Mouse (Mus musculus) stomach, postnatal 0 days (tissue): ENCODE results near the gene Ssu2.

Source experiments
- CTCF ChIP-seq: IDR thresholded peaks from 2 replicates; pipeline ENCODE4 v1.5.1; 2016; ENCODE audit warnings: antibody characterized with exemption, low read depth, mild to moderate bottlenecking, moderate library complexity
- EP300 ChIP-seq: optimal IDR thresholded peaks from 2 replicates; pipeline ENCODE3; 2016; ENCODE audit warnings: antibody characterized with exemption

DNA sequence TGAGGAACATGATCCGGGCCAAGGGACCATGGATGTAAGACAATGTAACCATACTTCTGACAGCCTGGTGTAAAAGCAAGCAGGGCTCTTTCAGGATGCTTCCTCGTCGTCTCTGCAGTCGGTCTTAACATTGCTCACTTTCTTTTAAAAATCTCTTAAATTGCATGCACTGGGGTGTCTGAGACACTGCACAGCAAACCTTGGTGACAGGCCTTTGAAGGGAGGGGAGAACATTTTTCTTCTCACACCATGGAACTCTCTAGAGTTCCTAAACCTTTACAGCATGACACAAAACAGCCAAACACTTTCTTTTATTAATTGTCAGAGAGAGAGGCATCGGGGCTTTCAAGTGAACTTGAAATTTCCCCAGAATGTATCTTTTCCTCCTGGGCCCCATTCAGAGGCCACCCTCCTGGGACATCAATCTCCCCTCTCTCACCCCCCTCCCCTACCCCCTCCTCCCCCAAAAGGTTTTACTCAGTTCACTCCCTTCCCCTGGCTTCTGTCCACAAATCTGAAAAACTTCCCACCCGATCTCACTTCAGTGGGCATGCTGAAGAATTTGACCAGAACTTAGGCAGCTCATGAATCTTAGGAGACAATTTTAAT lies 78.4 kb downstream of the Ssu2 start:
- TF ChIP-seq CTCF = no peak
- no peak for TF ChIP-seq EP300
